Mouse (Mus musculus): Measurements from ENCODE around the gene Rps19.

DNA sequence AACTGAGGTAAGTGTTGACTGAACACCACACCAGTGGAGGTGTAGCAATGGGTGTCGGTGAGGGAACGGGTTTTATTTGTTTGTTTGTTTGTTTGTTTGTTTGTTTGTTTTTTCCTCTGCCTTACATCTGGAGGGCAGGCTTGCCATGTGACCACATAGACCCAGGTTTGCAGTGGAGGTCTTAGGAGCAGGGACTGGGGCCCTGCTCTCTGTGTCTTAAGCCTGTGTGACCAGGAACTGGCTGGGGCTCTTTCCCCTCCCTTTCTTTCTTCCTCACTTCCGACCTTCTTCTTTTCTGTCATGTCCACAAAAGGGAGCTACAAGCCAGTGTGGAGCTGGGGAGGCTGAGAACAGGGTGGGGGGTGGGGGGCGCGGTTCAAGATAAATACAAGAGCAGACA, 13.8 kb downstream of the Rps19 start:
- TF ChIP-seq EP300 (IDR thresholded peaks at IDR 0.05; ENCODE audit: insufficient read depth, low read depth, low read length) (no peak), CTCF (IDR thresholded peaks at IDR 0.05; ENCODE audit: low read depth, low read length) (no peak), POLR2A (IDR thresholded peaks at IDR 0.05; ENCODE audit: insufficient read depth, low read length) (no peak)

Measured in ES-Bruce4 (cell line).